Mouse (Mus musculus) left cerebral cortex, adult 2 months (tissue): ENCODE measurements around the gene Gm13290. TPM values are rescaled to one million over a fixed set of nuclear protein-coding genes. Genes with fewer than 3 reads are reported as not detected.
"Not testable (repeated sequence)": the region's sequence is repeated elsewhere in the genome, so short reads cannot be mapped to it uniquely, and the experiment has no call there.

Source experiments
- DNase-seq, 2 experiments: peaks; one replicate each; pipeline ENCODE4 v3.0.0; 2021 to 2022; ENCODE audit warnings: low spot score in 2 of 2, mixed read lengths in 1 of 2; ENCODE audit errors: extremely low spot score in 1 of 2
- H3K27ac ChIP-seq: fragments of 200-600 bp; 2 replicates; pipeline ENCODE4 v1.8.1; 2022
- H3K4me3 ChIP-seq: fragments of 200-600 bp; 2 replicates; pipeline ENCODE4 v1.8.1; 2022
- CTCF ChIP-seq: fragments of 200-600 bp; IDR thresholded peaks from 2 replicates; pipeline ENCODE4 v1.8.1; 2022; ENCODE audit warnings: antibody characterized with exemption, mild to moderate bottlenecking, moderate library complexity
- intact Hi-C: fragments of 180-260 bp; cut with DNase I; formaldehyde crosslinking; loops from one replicate; pipeline ENCODE4 v1.15.1; 2025
- total RNA-seq, 2 experiments: library from RNA; stranded (reverse); gene quantifications; 2 replicates each; pipeline ENCODE4 v1.2.3; 2021

Gene Gm13290
- total RNA-seq, 2 experiments from 2014 or later = not detected

GRCm38 (mm10) chr4:88760431-88760830 lies 13.2 kb upstream of the Gm13290 start:
- TF ChIP-seq CTCF = peak; percentile 54
- intact Hi-C loops, H3K27ac ChIP-seq: not testable (repeated sequence)
- H3K4me3 ChIP-seq = peak overlapping the region; percentile 19; the same call in 1 of the 2 replicates
- peak in 1 of 2 experiments; percentile 51 for DNase-seq

- intact Hi-C loops, H3K27ac ChIP-seq, H3K4me3 ChIP-seq: not testable (repeated sequence)
- peak; percentile 69 to 72 for DNase-seq
- TF ChIP-seq CTCF = peak; percentile 12
Measured at GRCm38 (mm10) chr4:88761776-88762175, 11.9 kb upstream of the Gm13290 start.

GRCm38 (mm10) chr4:88762341-88762740 lies 11.3 kb upstream of the Gm13290 start:
- DNase-seq, intact Hi-C loops, H3K4me3 ChIP-seq, H3K27ac ChIP-seq: not testable (repeated sequence)

GRCm38 (mm10) chr4:88763384-88764018 lies 10.1 kb upstream of the Gm13290 start:
- intact Hi-C loops, H3K4me3 ChIP-seq, H3K27ac ChIP-seq: not testable (repeated sequence)
- DNase-seq = peak in 1 of 2 experiments; percentile 22
- TF ChIP-seq CTCF = peak; percentile 53

GRCm38 (mm10) chr4:88776622-88777021 lies 3.0 kb downstream of the Gm13290 start, which contains the start of gene Gm13289:
Gene Gm13289, plus strand, starts transcription at chr4:88776922.
- H3K27ac ChIP-seq, intact Hi-C loops, H3K4me3 ChIP-seq, DNase-seq: not testable (repeated sequence)

- H3K4me3 ChIP-seq, DNase-seq, intact Hi-C loops, H3K27ac ChIP-seq: not testable (repeated sequence)
Measured at GRCm38 (mm10) chr4:88779550-88779949, 5.9 kb downstream of the Gm13290 start, which contains the start of gene Gm13272. Gene Gm13272, plus strand, starts transcription at chr4:88779850.

- H3K4me3 ChIP-seq, DNase-seq, H3K27ac ChIP-seq, intact Hi-C loops: not testable (repeated sequence)
Measured at GRCm38 (mm10) chr4:88780320-88780719, 6.7 kb downstream of the Gm13290 start.

GRCm38 (mm10) chr4:88781831-88782230 lies 8.2 kb downstream of the Gm13290 start, which contains the start of gene Ifnz:
Gene Ifnz, plus strand, starts transcription at chr4:88782131.
- intact Hi-C loops, H3K4me3 ChIP-seq, DNase-seq, H3K27ac ChIP-seq: not testable (repeated sequence)

GRCm38 (mm10) chr4:88782335-88782734 lies 8.7 kb downstream of the Gm13290 start:
- H3K4me3 ChIP-seq, intact Hi-C loops, H3K27ac ChIP-seq, DNase-seq: not testable (repeated sequence)

GRCm38 (mm10) chr4:88785409-88785808 lies 11.8 kb downstream of the Gm13290 start, which contains the start of gene Gm13276:
Gene Gm13276, plus strand, starts transcription at chr4:88785709.
- H3K27ac ChIP-seq, DNase-seq, H3K4me3 ChIP-seq, intact Hi-C loops: not testable (repeated sequence)

GRCm38 (mm10) chr4:88788402-88788801 lies 14.8 kb downstream of the Gm13290 start, which contains the start of gene Gm13277:
Gene Gm13277, plus strand, starts transcription at chr4:88788632.
- H3K27ac ChIP-seq, H3K4me3 ChIP-seq, intact Hi-C loops: not testable (repeated sequence)
- DNase-seq = peak; percentile 61 to 63
- TF ChIP-seq CTCF = peak; percentile 42

GRCm38 (mm10) chr4:88791250-88791649 lies 17.6 kb downstream of the Gm13290 start, which contains the start of gene Gm13278:
Gene Gm13278, plus strand, starts transcription at chr4:88791550.
- DNase-seq, H3K4me3 ChIP-seq, intact Hi-C loops, H3K27ac ChIP-seq: not testable (repeated sequence)
